In the genomic region with DNA sequence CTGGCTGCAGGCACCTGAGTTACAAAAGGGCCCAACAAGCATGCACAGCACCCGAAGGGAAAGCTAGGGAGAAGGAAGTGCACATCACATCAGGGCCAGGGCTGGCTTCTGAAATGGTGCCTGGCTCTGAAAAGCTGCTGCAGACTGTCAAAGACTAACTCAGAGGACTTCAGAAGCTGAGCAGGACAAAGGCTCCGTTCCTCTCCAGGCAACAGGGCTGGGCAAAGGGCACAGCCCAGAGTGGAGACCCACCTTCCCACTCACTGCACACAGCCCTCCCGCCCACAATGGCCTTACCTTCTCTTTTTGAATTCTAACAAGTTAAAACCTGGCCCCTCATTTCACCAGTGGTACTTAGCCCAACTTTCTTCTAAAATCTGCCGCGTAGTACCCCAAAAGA, we compare ENCODE assay signal across 28 mouse cellular contexts.
DNase-seq lines count a peak whose midpoint lies in the region; ATAC-seq and TF ChIP-seq lines count a peak whose summit lies in the region.
"Had no signal": no experiment of that assay in that cellular context is flagged by ENCODE, and none has a peak within 500 bp of the region (broad histone marks: within the 10 kb centered on the region; RNA-seq: fewer than 3 reads in every experiment).

No protein-coding gene starts in this region.

- intact Hi-C loops in left cerebral cortex, adult 2 months (cut with DNase I) = loop anchor here (1.0 to 10.0 kb wide), 7 partner anchors 28 to 639 kb away; a partner anchor contains a TSS
- intact Hi-C loops in left cerebral cortex, postnatal 36 days (cut with DNase I) = loop anchor here (5.0 kb wide), 1 partner anchor 77 kb away; no protein-coding TSS in a partner anchor

- no peaks in the 10 kb centered on the region for H3K4me1 ChIP-seq in forebrain, embryonic 10.5 days
- no peaks in the 10 kb centered on the region for H3K4me1 ChIP-seq in forebrain, embryonic 11.5 days (replicated peaks; ENCODE audit: control insufficient read depth, insufficient read depth, low read length)
- peaks cover 19% of the 10 kb centered on the region for H3K4me1 ChIP-seq in heart, embryonic 11.5 days (ENCODE audit: control insufficient read depth, insufficient read depth, low read length)
- H3K4me1 ChIP-seq: forebrain, embryonic 12.5 days had no signal

- no peak overlapping the region for H3K4me3 ChIP-seq in forebrain, embryonic 10.5 days
- no peak overlapping the region for H3K4me3 ChIP-seq in forebrain, embryonic 11.5 days (ENCODE audit: low read depth, low read length)
- H3K4me3 ChIP-seq in left cerebral cortex, adult 2 months = no peak overlapping the region
- H3K4me3 ChIP-seq in heart, embryonic 11.5 days (ENCODE audit: low read depth, low read length) = no peak overlapping the region
- H3K4me3 ChIP-seq: embryonic facial prominence, embryonic 13.5 days; forebrain, embryonic 12.5 days; neural tube, embryonic 15.5 days had no signal

- DNase-seq in forebrain, embryonic 10.5 days (ENCODE audit: extremely low spot score, low spot score) = no peak
- DNase-seq in forebrain, embryonic 11.5 days (ENCODE audit: low spot score) = no peak
- no peak for DNase-seq in left cerebral cortex, adult 2 months (ENCODE audit: extremely low spot score in 1 of 2, low spot score in 2 of 2)
- no peak for DNase-seq in left cerebral cortex, postnatal 36 days (ENCODE audit: low spot score in 2 of 2)
- DNase-seq in kidney, postnatal 14 days = peak; percentile 44
- DNase-seq in right cerebral cortex, postnatal 14 days = no peak
- DNase-seq: adrenal gland, adult 8-10 months; forebrain, postnatal 0 days; gastrocnemius, postnatal 10 days; layer of hippocampus, postnatal 36 days; liver; lung, adult 2 months; lung, postnatal 10 days; midbrain, embryonic 14.5 days; retina, postnatal 1 day; right cerebral cortex, postnatal 25 days; spleen, adult 18-20 months; thymus, postnatal 14 days had no signal

- H3K36me3 ChIP-seq in forebrain, embryonic 10.5 days (replicated peaks) = no peaks in the 10 kb centered on the region
- H3K36me3 ChIP-seq in forebrain, embryonic 11.5 days (ENCODE audit: control insufficient read depth, insufficient read depth, low read length) = no peaks in the 10 kb centered on the region
- H3K36me3 ChIP-seq in heart, embryonic 11.5 days (ENCODE audit: control insufficient read depth, insufficient read depth, low read length) = no peaks in the 10 kb centered on the region
- H3K36me3 ChIP-seq: embryonic facial prominence, embryonic 13.5 days; forebrain, embryonic 12.5 days; neural tube, embryonic 15.5 days had no signal

- no peak overlapping the region for H3K9ac ChIP-seq in forebrain, embryonic 11.5 days (ENCODE audit: low read length)
- H3K9ac ChIP-seq in heart, embryonic 11.5 days (ENCODE audit: low read depth, low read length) = no peak overlapping the region
- H3K9ac ChIP-seq: embryonic facial prominence, embryonic 13.5 days; forebrain, embryonic 12.5 days; forebrain, postnatal 0 days; hindbrain, embryonic 14.5 days; liver, embryonic 14.5 days; neural tube, embryonic 15.5 days had no signal

- no peaks in the 10 kb centered on the region for H3K27me3 ChIP-seq in forebrain, embryonic 10.5 days (ENCODE audit: poor library complexity, severe bottlenecking)
- no peaks in the 10 kb centered on the region for H3K27me3 ChIP-seq in forebrain, embryonic 11.5 days (ENCODE audit: control insufficient read depth, insufficient read depth, low read length)
- no peaks in the 10 kb centered on the region for H3K27me3 ChIP-seq in heart, embryonic 11.5 days (ENCODE audit: control insufficient read depth, insufficient read depth, low read length)
- H3K27me3 ChIP-seq: CH12.LX; embryonic facial prominence, embryonic 13.5 days; forebrain, embryonic 12.5 days; neural tube, embryonic 15.5 days had no signal

- WGBS in forebrain, embryonic 10.5 days = 76% methylated on average over 5 of the region's 5 CpGs
- 78% methylated on average over 5 of the region's 5 CpGs for WGBS in forebrain, embryonic 11.5 days
- 78% methylated on average over 5 of the region's 5 CpGs for WGBS in heart, embryonic 11.5 days (ENCODE audit: insufficient replicate concordance)

- peak overlapping the region; percentile 40; the same call in 1 of the 2 replicates for H3K27ac ChIP-seq in forebrain, embryonic 10.5 days
- no peak overlapping the region for H3K27ac ChIP-seq in forebrain, embryonic 11.5 days (ENCODE audit: low read depth, low read length)
- H3K27ac ChIP-seq in left cerebral cortex, adult 2 months = peak overlapping the region; percentile 92
- H3K27ac ChIP-seq in heart, embryonic 11.5 days (ENCODE audit: low read depth, low read length) = no peak overlapping the region
- H3K27ac ChIP-seq: embryonic facial prominence, embryonic 13.5 days; forebrain, embryonic 12.5 days; hindbrain, embryonic 14.5 days; liver, embryonic 14.5 days; macrophage; neural tube, embryonic 15.5 days had no signal

- no peak for TF ChIP-seq CTCF in left cerebral cortex, adult 2 months (IDR thresholded peaks at IDR 0.05)

- no peak overlapping the region for H3K4me2 ChIP-seq in forebrain, embryonic 11.5 days (ENCODE audit: low read depth, low read length, severe bottlenecking)
- no peak overlapping the region for H3K4me2 ChIP-seq in heart, embryonic 11.5 days
- H3K4me2 ChIP-seq: embryonic facial prominence, embryonic 13.5 days; forebrain, embryonic 12.5 days; hindbrain, embryonic 14.5 days; neural tube, embryonic 15.5 days had no signal

- no peak for ATAC-seq in forebrain, embryonic 11.5 days (replicated peaks; ENCODE audit: low FRiP score)
- no peak for ATAC-seq in heart, embryonic 11.5 days (replicated peaks; ENCODE audit: insufficient number of reproducible peaks, low FRiP score, low TSS enrichment)
- ATAC-seq: activated CD4-positive, CD25-positive, alpha-beta regulatory T cell, adult 4 months; forebrain, postnatal 0 days; intestine, postnatal 0 days had no signal

- H3K9me3 ChIP-seq in forebrain, embryonic 10.5 days = no peaks in the 10 kb centered on the region
- no peaks in the 10 kb centered on the region for H3K9me3 ChIP-seq in forebrain, embryonic 11.5 days (ENCODE audit: control insufficient read depth, low read length)
- no peaks in the 10 kb centered on the region for H3K9me3 ChIP-seq in heart, embryonic 11.5 days (replicated peaks; ENCODE audit: control insufficient read depth, low read length)
- H3K9me3 ChIP-seq: embryonic facial prominence, embryonic 13.5 days; forebrain, embryonic 12.5 days; neural tube, embryonic 15.5 days had no signal

Comparison
In these comparisons a context has a peak if more than half of its experiments do, and no peak if none do; other contexts are left out.
1. H3K27ac ChIP-seq: peak in forebrain, embryonic 10.5 days (single experiment) and left cerebral cortex, adult 2 months (single experiment); none in forebrain, embryonic 11.5 days (single experiment) and heart, embryonic 11.5 days (single experiment).